In the genomic region with DNA sequence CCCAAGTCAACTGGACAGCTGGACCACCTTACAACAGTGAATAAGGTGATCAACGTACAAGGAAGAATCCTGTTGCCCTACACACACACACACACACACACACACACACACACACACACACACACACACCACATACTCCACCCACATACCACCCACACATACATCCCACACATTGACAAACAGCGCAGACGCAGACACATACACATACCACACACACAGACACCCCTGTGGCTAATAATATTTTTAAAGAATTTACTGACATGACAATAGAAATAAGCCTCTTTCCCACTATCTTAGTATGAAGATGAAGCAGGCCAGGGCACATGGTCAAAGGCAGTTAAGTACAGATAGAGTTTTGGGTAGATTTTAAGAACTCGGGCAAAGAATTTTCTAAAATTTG, we compare ENCODE assay signal across 12 mouse cellular contexts.
DNase-seq lines count a peak whose midpoint lies in the region; ATAC-seq lines count a peak whose summit lies in the region.
"Had no signal": no experiment of that assay in that cellular context is flagged by ENCODE, and none has a peak within 500 bp of the region (broad histone marks: within the 10 kb centered on the region; RNA-seq: fewer than 3 reads in every experiment).

No protein-coding gene starts in this region.

- no peak for ATAC-seq in heart, embryonic 15.5 days (replicated peaks; ENCODE audit: insufficient number of reproducible peaks, insufficient read depth, low FRiP score, low read depth)
- ATAC-seq in midbrain, embryonic 15.5 days (replicated peaks) = no peak; the same call in 1 of the 2 replicates
- peak; percentile 24 for ATAC-seq in stomach, embryonic 14.5 days (ENCODE audit: insufficient number of reproducible peaks, insufficient read depth, low FRiP score, low read depth)

- WGBS in heart, embryonic 15.5 days = 65% methylated on average over 4 of the region's 4 CpGs
- WGBS in midbrain, embryonic 10.5 days = 89% methylated on average over 4 of the region's 4 CpGs
- 88% methylated on average over 4 of the region's 4 CpGs for WGBS in midbrain, embryonic 15.5 days
- WGBS in stomach, embryonic 14.5 days = 77% methylated on average over 4 of the region's 4 CpGs

- H3K27ac ChIP-seq in heart, embryonic 15.5 days = peak overlapping the region; percentile 73
- peak overlapping the region; percentile 39 for H3K27ac ChIP-seq in midbrain, embryonic 10.5 days (replicated peaks)
- H3K27ac ChIP-seq in midbrain, embryonic 15.5 days = no peak overlapping the region
- H3K27ac ChIP-seq in stomach, embryonic 14.5 days (ENCODE audit: low read length) = peak overlapping the region; percentile 15; the same call in 1 of the 2 replicates
- H3K27ac ChIP-seq: embryonic facial prominence, embryonic 13.5 days; hindbrain, embryonic 14.5 days; neural tube, embryonic 12.5 days had no signal

- no peak overlapping the region for H3K9ac ChIP-seq in heart, embryonic 15.5 days
- H3K9ac ChIP-seq in midbrain, embryonic 15.5 days = no peak overlapping the region
- H3K9ac ChIP-seq in stomach, embryonic 14.5 days (replicated peaks; ENCODE audit: low read depth, low read length) = no peak overlapping the region
- H3K9ac ChIP-seq: embryonic facial prominence, embryonic 13.5 days; hindbrain, embryonic 14.5 days; neural tube, embryonic 12.5 days had no signal

- H3K36me3 ChIP-seq in heart, embryonic 15.5 days = peaks cover 5% of the 10 kb centered on the region; the same call in 1 of the 2 replicates
- no peaks in the 10 kb centered on the region for H3K36me3 ChIP-seq in midbrain, embryonic 10.5 days
- 0 out of 2 replicates have a peak, but pooled peaks cover 5% of the 10 kb centered on the region for H3K36me3 ChIP-seq in midbrain, embryonic 15.5 days (replicated peaks)
- H3K36me3 ChIP-seq in stomach, embryonic 14.5 days (ENCODE audit: control insufficient read depth, insufficient read depth, low read length) = no peaks in the 10 kb centered on the region
- H3K36me3 ChIP-seq: embryonic facial prominence, embryonic 13.5 days had no signal

- H3K4me1 ChIP-seq in heart, embryonic 15.5 days (replicated peaks) = peaks cover 8% of the 10 kb centered on the region
- H3K4me1 ChIP-seq in midbrain, embryonic 10.5 days = peaks cover 14% of the 10 kb centered on the region
- no peaks in the 10 kb centered on the region for H3K4me1 ChIP-seq in midbrain, embryonic 15.5 days
- H3K4me1 ChIP-seq in stomach, embryonic 14.5 days (ENCODE audit: control insufficient read depth, insufficient read depth, low read length) = no peaks in the 10 kb centered on the region
- H3K4me1 ChIP-seq: neural tube, embryonic 12.5 days had no signal

- intact Hi-C loops in heart, postnatal 36 days (cut with DNase I) = no loop called here

- no peaks in the 10 kb centered on the region for H3K27me3 ChIP-seq in heart, embryonic 15.5 days
- no peaks in the 10 kb centered on the region for H3K27me3 ChIP-seq in midbrain, embryonic 10.5 days (ENCODE audit: low read depth, poor library complexity, severe bottlenecking)
- no peaks in the 10 kb centered on the region for H3K27me3 ChIP-seq in midbrain, embryonic 15.5 days (replicated peaks)
- H3K27me3 ChIP-seq in stomach, embryonic 14.5 days (ENCODE audit: control insufficient read depth, insufficient read depth, low read length) = no peaks in the 10 kb centered on the region
- H3K27me3 ChIP-seq: CH12.LX; embryonic facial prominence, embryonic 13.5 days; neural tube, embryonic 12.5 days had no signal

- H3K4me3 ChIP-seq in heart, embryonic 15.5 days = no peak overlapping the region
- H3K4me3 ChIP-seq in midbrain, embryonic 10.5 days = no peak overlapping the region
- H3K4me3 ChIP-seq in midbrain, embryonic 15.5 days = no peak overlapping the region
- H3K4me3 ChIP-seq in stomach, embryonic 14.5 days (ENCODE audit: low read depth, low read length) = no peak overlapping the region
- H3K4me3 ChIP-seq: embryonic facial prominence, embryonic 13.5 days; neural tube, embryonic 12.5 days had no signal

- DNase-seq in heart, postnatal 36 days = no peak
- no peak for DNase-seq in midbrain, embryonic 10.5 days (ENCODE audit: low spot score)
- DNase-seq in liver = peak; percentile 25
- DNase-seq in cerebellum, postnatal 14 days = no peak
- DNase-seq: right cerebral cortex, adult 18-20 months had no signal

- H3K4me2 ChIP-seq in heart, embryonic 15.5 days = 0 out of 2 replicates have a peak overlapping the region, but pooled peaks have one; percentile 6
- no peak overlapping the region for H3K4me2 ChIP-seq in midbrain, embryonic 15.5 days
- H3K4me2 ChIP-seq in stomach, embryonic 14.5 days (replicated peaks; ENCODE audit: low read depth, low read length) = no peak overlapping the region
- H3K4me2 ChIP-seq: embryonic facial prominence, embryonic 13.5 days; hindbrain, embryonic 14.5 days; neural tube, embryonic 12.5 days had no signal

- H3K9me3 ChIP-seq in heart, embryonic 15.5 days (replicated peaks) = no peaks in the 10 kb centered on the region
- H3K9me3 ChIP-seq in midbrain, embryonic 10.5 days (replicated peaks) = no peaks in the 10 kb centered on the region
- H3K9me3 ChIP-seq in midbrain, embryonic 15.5 days = no peaks in the 10 kb centered on the region
- H3K9me3 ChIP-seq in stomach, embryonic 14.5 days (ENCODE audit: control insufficient read depth, low read depth, low read length) = no peaks in the 10 kb centered on the region
- H3K9me3 ChIP-seq: embryonic facial prominence, embryonic 13.5 days; neural tube, embryonic 12.5 days had no signal
